Mouse (Mus musculus) MEL (cell line): Measurements from ENCODE around the gene Vipr2. TPM values are rescaled to one million over a fixed set of nuclear protein-coding genes. Genes with fewer than 3 reads are reported as not detected.

Experiments used
- DNase-seq: peaks from one replicate; pipeline ENCODE4 v3.0.0; 2011; ENCODE audit warnings: low read depth, low spot score
- H3K27ac ChIP-seq: 2 replicates; pipeline ENCODE4 v1.5.1; 2012; ENCODE audit warnings: low read depth, mild to moderate bottlenecking, control low read depth, low read length, moderate library complexity; ENCODE audit not compliant: control insufficient read depth
- H3K27me3 ChIP-seq, 2 experiments: fragments of 150-350 bp in 1 of 2; sonication (generic) in 1 of 2; 2 replicates each; pipeline ENCODE4 v1.6.1; 2012; ENCODE audit warnings: low read length in 2 of 2, mild to moderate bottlenecking in 2 of 2, improper control_type of control experiment in 1 of 2, moderate library complexity in 1 of 2; ENCODE audit not compliant: insufficient read depth in 2 of 2, control insufficient read depth in 1 of 2
- H3K36me3 ChIP-seq, 2 experiments: 2 replicates each; pipeline ENCODE4 v1.6.1; 2012 to 2014; ENCODE audit warnings: low read length in 2 of 2, improper control_type of control experiment in 1 of 2, inconsistent platforms in 1 of 2, mild to moderate bottlenecking in 1 of 2; ENCODE audit not compliant: insufficient read depth in 2 of 2, control insufficient read depth in 1 of 2
- H3K4me1 ChIP-seq, 2 experiments: fragments of 150-350 bp in 1 of 2; sonication (generic) in 1 of 2; 2 replicates each; pipeline ENCODE4 v1.6.1; 2012; ENCODE audit warnings: low read length in 2 of 2, improper control_type of control experiment in 1 of 2, mild to moderate bottlenecking in 1 of 2; ENCODE audit not compliant: insufficient read depth in 2 of 2, control insufficient read depth in 1 of 2
- H3K4me3 ChIP-seq, 2 experiments: fragments of 150-350 bp in 1 of 2; sonication (generic) in 1 of 2; 2 replicates each; pipeline ENCODE4 v1.5.1; 2012; ENCODE audit warnings: low read depth in 2 of 2, low read length in 2 of 2, mild to moderate bottlenecking in 2 of 2, moderate library complexity in 2 of 2, control low read depth in 1 of 2, improper control_type of control experiment in 1 of 2; ENCODE audit not compliant: control insufficient read depth in 1 of 2, insufficient read depth in 1 of 2
- H3K79me2 ChIP-seq: 2 replicates; pipeline ENCODE4 v1.6.1; 2012; ENCODE audit warnings: mild to moderate bottlenecking, low read length, moderate library complexity; ENCODE audit not compliant: control insufficient read depth, poor library complexity, insufficient read depth
- H3K9ac ChIP-seq: 2 replicates; pipeline ENCODE4 v1.6.1; 2012; ENCODE audit warnings: low read depth, mild to moderate bottlenecking, control low read depth, low read length, moderate library complexity; ENCODE audit not compliant: control insufficient read depth, poor library complexity, severe bottlenecking
- H3K9me3 ChIP-seq: fragments of 150-350 bp; sonication (generic); replicated peaks from 2 replicates; pipeline ENCODE4 v1.6.1; 2012; ENCODE audit warnings: mild to moderate bottlenecking, low read length, improper control_type of control experiment, moderate library complexity; ENCODE audit not compliant: insufficient read depth
- CHD2 ChIP-seq: IDR thresholded peaks from 2 replicates; pipeline ENCODE4 v1.6.1; 2011; ENCODE audit warnings: low read length, improper control_type of control experiment
- CTCF ChIP-seq, 3 experiments: IDR thresholded peaks in 2 of 3; conservative IDR thresholded peaks in 1 of 3; 2 replicates each; pipeline ENCODE4 v1.5.1; 2011 to 2012; ENCODE audit warnings: low read length in 3 of 3, low read depth in 2 of 3, mild to moderate bottlenecking in 2 of 3, improper control_type of control experiment in 1 of 3, inconsistent platforms in 1 of 3, mixed read lengths in 1 of 3, moderate library complexity in 1 of 3; ENCODE audit not compliant: control insufficient read depth in 1 of 3, insufficient read depth in 1 of 3, poor library complexity in 1 of 3, severe bottlenecking in 1 of 3
- E2F4 ChIP-seq: IDR thresholded peaks from 2 replicates; pipeline ENCODE4 v1.6.1; 2011; ENCODE audit warnings: low read depth, low read length, improper control_type of control experiment, borderline replicate concordance
- ELF1 ChIP-seq: IDR thresholded peaks from 2 replicates; pipeline ENCODE4 v1.6.1; 2014; ENCODE audit warnings: low read depth, mild to moderate bottlenecking, inconsistent platforms, low read length, improper control_type of control experiment, moderate library complexity
- GABPA ChIP-seq: IDR thresholded peaks from 2 replicates; pipeline ENCODE4 v1.6.1; 2012; ENCODE audit warnings: low read depth, mild to moderate bottlenecking, inconsistent platforms, low read length, improper control_type of control experiment, moderate library complexity
- GATA1 ChIP-seq: IDR thresholded peaks from 2 replicates; pipeline ENCODE4 v1.6.1; 2011; ENCODE audit warnings: low read depth, low read length, improper control_type of control experiment
- JUND ChIP-seq: IDR thresholded peaks from 2 replicates; pipeline ENCODE4 v1.6.1; 2011; ENCODE audit warnings: low read depth, mild to moderate bottlenecking, improper control_type of control experiment, low read length
- KAT2A ChIP-seq: conservative IDR thresholded peaks from 2 replicates; pipeline ENCODE4 v1.6.1; 2012; ENCODE audit warnings: low read depth, low read length, improper control_type of control experiment, inconsistent platforms
- MAX ChIP-seq: IDR thresholded peaks from 2 replicates; pipeline ENCODE4 v1.6.1; 2011; ENCODE audit warnings: low read length, improper control_type of control experiment
- MAZ ChIP-seq: IDR thresholded peaks from 2 replicates; pipeline ENCODE4 v1.6.1; 2012; ENCODE audit warnings: low read depth, mild to moderate bottlenecking, inconsistent platforms, low read length, improper control_type of control experiment
- MEF2A ChIP-seq: IDR thresholded peaks from 2 replicates; pipeline ENCODE4 v1.6.1; 2014; ENCODE audit warnings: low read depth, mild to moderate bottlenecking, inconsistent platforms, low read length, improper control_type of control experiment; ENCODE audit not compliant: poor library complexity, insufficient replicate concordance, severe bottlenecking; ENCODE audit errors: extremely low read depth
- MYB ChIP-seq: IDR thresholded peaks from 2 replicates; pipeline ENCODE4 v1.6.1; 2011; ENCODE audit warnings: mild to moderate bottlenecking, low read depth, low read length, improper control_type of control experiment
- MYC ChIP-seq: IDR thresholded peaks from 2 replicates; pipeline ENCODE4 v1.6.1; 2011; ENCODE audit warnings: low read depth, mild to moderate bottlenecking, low read length, improper control_type of control experiment, moderate library complexity
- NELFE ChIP-seq: IDR thresholded peaks from 2 replicates; pipeline ENCODE4 v1.6.1; 2011; ENCODE audit warnings: low read depth, low read length, improper control_type of control experiment
- NRF1 ChIP-seq: IDR thresholded peaks from 2 replicates; pipeline ENCODE4 v1.6.1; 2014; ENCODE audit warnings: low read depth, mild to moderate bottlenecking, inconsistent platforms, low read length, improper control_type of control experiment, moderate library complexity; ENCODE audit not compliant: poor library complexity, insufficient read depth, severe bottlenecking
- POLR2A ChIP-seq, 2 experiments: IDR thresholded peaks; 2 replicates each; pipeline ENCODE4 v1.6.1; 2011 to 2012; ENCODE audit warnings: low read length in 2 of 2, mild to moderate bottlenecking in 2 of 2, control low read depth in 1 of 2, improper control_type of control experiment in 1 of 2, low read depth in 1 of 2, moderate library complexity in 1 of 2; ENCODE audit not compliant: control insufficient read depth in 1 of 2, insufficient read depth in 1 of 2, poor library complexity in 1 of 2
- POLR2AphosphoS2 ChIP-seq: IDR thresholded peaks from 2 replicates; pipeline ENCODE4 v1.6.1; 2011; ENCODE audit warnings: low read length, improper control_type of control experiment
- POLR2AphosphoS5 ChIP-seq: IDR thresholded peaks from 2 replicates; pipeline ENCODE4 v1.6.1; 2012; ENCODE audit warnings: low read depth, borderline replicate concordance, mild to moderate bottlenecking, inconsistent platforms, low read length, moderate library complexity, mixed read lengths
- RAD21 ChIP-seq: IDR thresholded peaks from 2 replicates; pipeline ENCODE4 v1.6.1; 2011; ENCODE audit warnings: mild to moderate bottlenecking, low read depth, low read length, improper control_type of control experiment
- RCOR1 ChIP-seq: IDR thresholded peaks from 2 replicates; pipeline ENCODE4 v1.6.1; 2012; ENCODE audit warnings: low read depth, mild to moderate bottlenecking, inconsistent platforms, low read length, improper control_type of control experiment
- SIN3A ChIP-seq: IDR thresholded peaks from 2 replicates; pipeline ENCODE4 v1.6.1; 2012; ENCODE audit warnings: low read length, improper control_type of control experiment, inconsistent platforms
- TAL1 ChIP-seq: IDR thresholded peaks from 2 replicates; pipeline ENCODE4 v1.6.1; 2012; ENCODE audit warnings: mild to moderate bottlenecking, inconsistent platforms, low read length, moderate library complexity, mixed read lengths
- TCF12 ChIP-seq: IDR thresholded peaks from 2 replicates; pipeline ENCODE4 v1.6.1; 2014; ENCODE audit warnings: low read depth, mild to moderate bottlenecking, inconsistent platforms, low read length, improper control_type of control experiment, moderate library complexity
- USF1 ChIP-seq: IDR thresholded peaks from 2 replicates; pipeline ENCODE4 v1.6.1; 2014; ENCODE audit warnings: low read depth, mild to moderate bottlenecking, inconsistent platforms, low read length, improper control_type of control experiment, moderate library complexity
- USF2 ChIP-seq, 2 experiments: IDR thresholded peaks; 2 replicates each; pipeline ENCODE4 v1.6.1; 2011 to 2012; ENCODE audit warnings: improper control_type of control experiment in 2 of 2, low read length in 2 of 2, borderline replicate concordance in 1 of 2, inconsistent platforms in 1 of 2, low read depth in 1 of 2, mild to moderate bottlenecking in 1 of 2; ENCODE audit not compliant: insufficient read depth in 1 of 2
- ZKSCAN1 ChIP-seq: IDR thresholded peaks from 2 replicates; pipeline ENCODE4 v1.6.1; 2012; ENCODE audit warnings: low read depth, mild to moderate bottlenecking, inconsistent platforms, low read length, improper control_type of control experiment, moderate library complexity
- ZMIZ1 ChIP-seq: IDR thresholded peaks from 2 replicates; pipeline ENCODE4 v1.6.1; 2012; ENCODE audit warnings: low read depth, mild to moderate bottlenecking, inconsistent platforms, low read length, improper control_type of control experiment, moderate library complexity
- ZNF384 ChIP-seq: IDR thresholded peaks from 2 replicates; pipeline ENCODE4 v1.6.1; 2012; ENCODE audit warnings: low read depth, mild to moderate bottlenecking, inconsistent platforms, low read length, improper control_type of control experiment
- polyA plus RNA-seq, 2 experiments: library from polyadenylated mRNA; stranded (reverse) in 1 of 2; unstranded in 1 of 2; fragments of >175 nt in 1 of 2; fragments of >200 nt in 1 of 2; gene quantifications; 2 replicates each; pipeline versions ENCODE4 v1.2.1 to v1.2.4; 2012; ENCODE audit warnings: low replicate concordance in 2 of 2, low read depth in 1 of 2; ENCODE audit not compliant: insufficient read length in 2 of 2, insufficient read depth in 1 of 2, missing spikeins in 1 of 2
- total RNA-seq: library from RNA; depleted of rRNA; stranded (reverse); fragments of 300-350 nt; gene quantifications from 2 replicates; pipeline ENCODE4 v1.2.3, GENCODE M21; 2012

The Vipr2 gene
- total and polyA plus RNA-seq, 3 experiments: not detected

- H3K4me1 ChIP-seq: no peaks in the 10 kb centered on the region
- H3K9me3 ChIP-seq: no peaks in the 10 kb centered on the region
- TF ChIP-seq ZKSCAN1: no peak
- TF ChIP-seq CTCF (IDR thresholded peaks at IDR 0.05 in 2 of 3, conservative IDR thresholded peaks at IDR 0.05 in 1 of 3; ENCODE audit: control insufficient read depth in 1 of 3, insufficient read depth in 1 of 3, low read depth in 2 of 3, low read length in 3 of 3, poor library complexity in 1 of 3, severe bottlenecking in 1 of 3): no peak
- no peak for TF ChIP-seq JUND
- TF ChIP-seq MAZ: no peak
- no peak for TF ChIP-seq CHD2
- TF ChIP-seq MYB: no peak
- TF ChIP-seq RAD21: no peak
- TF ChIP-seq ELF1: no peak
- no peak for TF ChIP-seq NRF1
- TF ChIP-seq GABPA: no peak
- TF ChIP-seq KAT2A: no peak
- no peak for TF ChIP-seq GATA1
- TF ChIP-seq ZNF384: no peak
- TF ChIP-seq ZMIZ1: no peak
- TF ChIP-seq, all 39 proteins: peak for 0
- H3K27me3 ChIP-seq: peaks cover 0 to 1% of the 10 kb centered on the region in 2 experiments; a peak in 3 of 4 replicates
- no peaks in the 10 kb centered on the region for H3K36me3 ChIP-seq
- no peak overlapping the region for H3K27ac ChIP-seq
- no peak for DNase-seq
- no peak overlapping the region for H3K4me3 ChIP-seq
- H3K9ac ChIP-seq: no peak overlapping the region
- no peaks in the 10 kb centered on the region for H3K79me2 ChIP-seq
Observed at GRCm38 (mm10) chr12:116132909-116133308, 55.4 kb downstream of the Vipr2 start.

- H3K4me3 ChIP-seq: no peak overlapping the region
- peaks cover 0 to 5% of the 10 kb centered on the region in 2 experiments; a peak in 2 of 4 replicates for H3K4me1 ChIP-seq
- H3K9me3 ChIP-seq: no peaks in the 10 kb centered on the region
- H3K27ac ChIP-seq: no peak overlapping the region
- no peaks in the 10 kb centered on the region for H3K36me3 ChIP-seq
- H3K9ac ChIP-seq: no peak overlapping the region
- H3K27me3 ChIP-seq: no peaks in the 10 kb centered on the region; a peak in 2 of 4 replicates
- no peak for TF ChIP-seq TCF12
- no peak for TF ChIP-seq ZKSCAN1
- TF ChIP-seq NELFE: no peak
- no peak for TF ChIP-seq ZNF384
- no peak for TF ChIP-seq ZMIZ1
- TF ChIP-seq RCOR1: no peak
- TF ChIP-seq USF2 (IDR thresholded peaks at IDR 0.05; ENCODE audit: borderline replicate concordance in 1 of 2, insufficient read depth in 1 of 2, low read depth in 1 of 2, low read length in 2 of 2): no peak
- TF ChIP-seq CTCF (IDR thresholded peaks at IDR 0.05 in 2 of 3, conservative IDR thresholded peaks at IDR 0.05 in 1 of 3; ENCODE audit: control insufficient read depth in 1 of 3, insufficient read depth in 1 of 3, low read depth in 2 of 3, low read length in 3 of 3, poor library complexity in 1 of 3, severe bottlenecking in 1 of 3): no peak
- TF ChIP-seq JUND: no peak
- TF ChIP-seq POLR2A (IDR thresholded peaks at IDR 0.05; ENCODE audit: control insufficient read depth in 1 of 2, insufficient read depth in 1 of 2, low read depth in 1 of 2, low read length in 2 of 2, poor library complexity in 1 of 2): no peak
- no peak for TF ChIP-seq USF1
- no peak for TF ChIP-seq MAX
- TF ChIP-seq MEF2A: no peak
- no peak for TF ChIP-seq SIN3A
- TF ChIP-seq POLR2AphosphoS5: no peak
- no peak for TF ChIP-seq E2F4
- TF ChIP-seq TAL1: no peak
- no peak for TF ChIP-seq POLR2AphosphoS2
- no peak for TF ChIP-seq NRF1
- no peak for TF ChIP-seq MYC
- no peak for DNase-seq
- H3K79me2 ChIP-seq: no peaks in the 10 kb centered on the region
Observed at GRCm38 (mm10) chr12:116135906-116136305, 58.4 kb downstream of the Vipr2 start.
